Mouse (Mus musculus): ENCODE measurements around the gene Urb2. TPM values are rescaled to one million over a fixed set of nuclear protein-coding genes. Genes with fewer than 3 reads are reported as not detected.

Gene Urb2
- polyA plus RNA-seq, 1 experiment from 2014 or later = 11.6 TPM

GRCm38 (mm10) chr8:124077377-124077776 lies 56.1 kb downstream of the Urb2 start:
- no peak for TF ChIP-seq CTCF (IDR thresholded peaks at IDR 0.05)
- DNase-seq (ENCODE audit: low read depth, low spot score) (no peak), ATAC-seq (no peak)
- CTCF ChIA-PET = no interaction called here
- no peaks in the 10 kb centered on the region for H3K27me3 ChIP-seq
- POLR2A ChIA-PET = no interaction called here
- in situ Hi-C loops (cut with MboI; ENCODE audit: low pct_unique_long_range_greater_than_20kb) = no loop called here

GRCm38 (mm10) chr8:124077998-124078397 lies 56.7 kb downstream of the Urb2 start:
- in situ Hi-C loops (cut with MboI; ENCODE audit: low pct_unique_long_range_greater_than_20kb) = no loop called here
- H3K27me3 ChIP-seq = no peaks in the 10 kb centered on the region
- ChIA-PET POLR2A (interaction anchor here (0.6 kb wide), 2 partner anchors 9 to 152 kb away, joined by 3 to 6 read pairs; no protein-coding TSS in a partner anchor), CTCF (interaction anchor here (1.3 to 1.8 kb wide), 3 partner anchors 10 to 271 kb away, joined by 3 to 5 read pairs (median 4); no protein-coding TSS in a partner anchor)
- TF ChIP-seq CTCF (IDR thresholded peaks at IDR 0.05) = no peak
- DNase-seq (ENCODE audit: low read depth, low spot score) = no peak
- no peak for ATAC-seq

- POLR2A ChIA-PET = interaction anchor here (1.5 kb wide), 1 partner anchor 21 kb away, joined by 3 read pairs; no protein-coding TSS in a partner anchor
- in situ Hi-C loops (cut with MboI; ENCODE audit: low pct_unique_long_range_greater_than_20kb) = no loop called here
- no peak for DNase-seq (ENCODE audit: low read depth, low spot score)
- no peak for TF ChIP-seq CTCF (IDR thresholded peaks at IDR 0.05)
- no peak for ATAC-seq
- no peaks in the 10 kb centered on the region for H3K27me3 ChIP-seq
- CTCF ChIA-PET = interaction anchor here (1.3 to 1.8 kb wide), 3 partner anchors 11 to 270 kb away, joined by 3 to 5 read pairs (median 4); no protein-coding TSS in a partner anchor
These were observed 57.7 kb downstream of the Urb2 start for GRCm38 (mm10) chr8:124078969-124079368.

GRCm38 (mm10) chr8:124080467-124081326 lies 59.4 kb downstream of the Urb2 start:
- in situ Hi-C loops (cut with MboI; ENCODE audit: low pct_unique_long_range_greater_than_20kb) = no loop called here
- no peak for TF ChIP-seq CTCF (IDR thresholded peaks at IDR 0.05)
- H3K27me3 ChIP-seq = no peaks in the 10 kb centered on the region
- ATAC-seq = peak; percentile 82
- POLR2A ChIA-PET = interaction anchor here (1.5 kb wide), 1 partner anchor 19 kb away, joined by 3 read pairs; no protein-coding TSS in a partner anchor
- CTCF ChIA-PET = no interaction called here
- DNase-seq (ENCODE audit: low read depth, low spot score) = no peak

GRCm38 (mm10) chr8:124082616-124083015 lies 61.3 kb downstream of the Urb2 start:
- H3K27me3 ChIP-seq = no peaks in the 10 kb centered on the region
- TF ChIP-seq CTCF (IDR thresholded peaks at IDR 0.05) = no peak
- no peak for DNase-seq (ENCODE audit: low read depth, low spot score)
- in situ Hi-C loops (cut with MboI; ENCODE audit: low pct_unique_long_range_greater_than_20kb) = no loop called here
- ChIA-PET POLR2A (no interaction called here), CTCF (no interaction called here)
- no peak for ATAC-seq

GRCm38 (mm10) chr8:124083611-124084010 lies 62.3 kb downstream of the Urb2 start:
- DNase-seq (ENCODE audit: low read depth, low spot score) (no peak), ATAC-seq (no peak)
- no peak for TF ChIP-seq CTCF (IDR thresholded peaks at IDR 0.05)
- ChIA-PET CTCF (interaction anchor here (1.4 kb wide), 1 partner anchor 9 kb away, joined by 4 read pairs; no protein-coding TSS in a partner anchor), POLR2A (no interaction called here)
- in situ Hi-C loops (cut with MboI; ENCODE audit: low pct_unique_long_range_greater_than_20kb) = no loop called here
- no peaks in the 10 kb centered on the region for H3K27me3 ChIP-seq

- no peak for TF ChIP-seq CTCF (IDR thresholded peaks at IDR 0.05)
- in situ Hi-C loops (cut with MboI; ENCODE audit: low pct_unique_long_range_greater_than_20kb) = no loop called here
- DNase-seq (ENCODE audit: low read depth, low spot score) = no peak
- H3K27me3 ChIP-seq = no peaks in the 10 kb centered on the region
- CTCF ChIA-PET = interaction anchor here (1.0 to 1.1 kb wide), 2 partner anchors 11 to 14 kb away, joined by 3 read pairs; no protein-coding TSS in a partner anchor
- ATAC-seq = no peak
- POLR2A ChIA-PET = interaction anchor here (0.5 to 0.6 kb wide), 2 partner anchors 808 to 1864 kb away, joined by 3 read pairs; no protein-coding TSS in a partner anchor
These were observed 64.4 kb downstream of the Urb2 start for GRCm38 (mm10) chr8:124085668-124086067.

- ChIA-PET POLR2A (no interaction called here), CTCF (no interaction called here)
- in situ Hi-C loops (cut with MboI; ENCODE audit: low pct_unique_long_range_greater_than_20kb) = no loop called here
- no peak for DNase-seq (ENCODE audit: low read depth, low spot score)
- H3K27me3 ChIP-seq = no peaks in the 10 kb centered on the region
- TF ChIP-seq CTCF (IDR thresholded peaks at IDR 0.05) = no peak
- no peak for ATAC-seq
These were observed 66.8 kb downstream of the Urb2 start for GRCm38 (mm10) chr8:124088092-124088613.

- no peaks in the 10 kb centered on the region for H3K27me3 ChIP-seq
- CTCF ChIA-PET = no interaction called here
- TF ChIP-seq CTCF (IDR thresholded peaks at IDR 0.05) = no peak
- DNase-seq (ENCODE audit: low read depth, low spot score) = no peak
- ATAC-seq = no peak
- POLR2A ChIA-PET = no interaction called here
- in situ Hi-C loops (cut with MboI; ENCODE audit: low pct_unique_long_range_greater_than_20kb) = no loop called here
These were observed 67.7 kb downstream of the Urb2 start for GRCm38 (mm10) chr8:124089016-124089415.

GRCm38 (mm10) chr8:124090473-124090872 lies 69.2 kb downstream of the Urb2 start:
- ATAC-seq = no peak
- DNase-seq (ENCODE audit: low read depth, low spot score) = no peak
- in situ Hi-C loops (cut with MboI; ENCODE audit: low pct_unique_long_range_greater_than_20kb) = no loop called here
- ChIA-PET CTCF (interaction anchor here (0.7 kb wide), 1 partner anchor 49 kb away, joined by 3 read pairs; no protein-coding TSS in a partner anchor), POLR2A (no interaction called here)
- H3K27me3 ChIP-seq = no peaks in the 10 kb centered on the region
- TF ChIP-seq CTCF (IDR thresholded peaks at IDR 0.05) = no peak

Other genes starting within 250 kb of the Urb2 start
- 34.1 TPM for gene Rab4a, start 215.5 kb upstream of the Urb2 start, polyA plus RNA-seq (2021)
- gene Ccsap, start 161.3 kb upstream of the Urb2 start, polyA plus RNA-seq (2021) = 4.9 TPM
- gene Acta1, start 126.8 kb upstream of the Urb2 start, polyA plus RNA-seq (2021) = 0.12 TPM
- 16.6 TPM for gene Nup133, start 72.2 kb upstream of the Urb2 start, polyA plus RNA-seq (2021)
- 19.6 TPM for gene Abcb10, start 38.4 kb upstream of the Urb2 start, polyA plus RNA-seq (2021)
- 28.6 TPM for gene Taf5l, start 111 bp upstream of the Urb2 start, polyA plus RNA-seq (2021)
- 129 TPM for gene Galnt2, start 209.9 kb downstream of the Urb2 start, polyA plus RNA-seq (2021)

All from Patski (cell line).